Mouse (Mus musculus) right cerebral cortex, postnatal 25 days (tissue): ENCODE measurements at regions not wholly inside any gene's neighbourhood (a gene's known extent, or its start where the extent isn't known, plus 50 kb on each side); places are given as distances from the start of the nearest gene placed in this dataset.

ENCODE experiments used
- DNase-seq: peaks from one replicate; pipeline ENCODE4 v3.0.0; 2022

- peak; percentile 27 for DNase-seq
These were observed 59.9 kb upstream of the Prelid3b start for GRCm38 (mm10) chr2:174532671-174533363.

- no peak for DNase-seq
These were observed 67.8 kb upstream of the Prelid3b start for GRCm38 (mm10) chr2:174540717-174541116.

DNA sequence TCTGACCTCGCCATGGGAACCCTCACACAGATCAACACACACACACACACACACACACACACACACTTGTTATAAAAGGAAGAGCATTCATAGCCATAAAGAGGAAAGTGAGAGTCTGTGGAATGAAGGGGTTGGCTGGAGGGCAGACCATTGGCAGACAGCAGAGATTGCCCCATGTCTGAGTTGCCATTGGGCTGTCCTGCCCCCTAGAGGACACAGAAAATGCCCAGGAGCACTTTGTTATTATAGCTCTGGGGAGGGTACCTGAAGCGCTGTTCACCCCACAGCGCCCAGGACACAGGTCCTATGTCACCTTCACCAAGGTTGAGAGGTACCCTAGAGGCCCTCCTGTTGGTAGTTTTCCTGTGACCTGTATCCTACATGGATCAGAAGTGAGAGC lies 74.3 kb upstream of the Prelid3b start:
- no peak for DNase-seq

- no peak for DNase-seq
These were observed 74.8 kb upstream of the Prelid3b start for GRCm38 (mm10) chr2:174547701-174548100.

DNA sequence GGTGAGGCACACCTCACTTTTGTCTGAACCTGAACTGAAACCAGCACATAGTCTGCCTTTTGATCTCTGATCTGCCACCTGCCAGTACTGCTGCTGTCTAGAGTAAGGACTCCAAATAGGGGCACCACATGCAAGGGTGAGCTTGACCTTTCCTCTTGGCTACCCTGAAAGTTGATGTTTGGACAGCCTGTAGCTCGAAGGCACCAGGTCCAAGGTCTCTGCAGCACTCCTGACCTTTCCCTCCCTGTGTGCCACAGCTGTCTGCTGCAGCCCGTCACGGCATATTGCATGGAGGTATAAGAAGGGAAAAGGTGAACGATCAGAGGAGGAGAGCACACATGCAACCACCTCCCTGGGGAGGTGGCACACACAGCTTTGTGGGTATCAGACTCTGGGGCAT lies 75.9 kb upstream of the Prelid3b start:
- no peak for DNase-seq

DNA sequence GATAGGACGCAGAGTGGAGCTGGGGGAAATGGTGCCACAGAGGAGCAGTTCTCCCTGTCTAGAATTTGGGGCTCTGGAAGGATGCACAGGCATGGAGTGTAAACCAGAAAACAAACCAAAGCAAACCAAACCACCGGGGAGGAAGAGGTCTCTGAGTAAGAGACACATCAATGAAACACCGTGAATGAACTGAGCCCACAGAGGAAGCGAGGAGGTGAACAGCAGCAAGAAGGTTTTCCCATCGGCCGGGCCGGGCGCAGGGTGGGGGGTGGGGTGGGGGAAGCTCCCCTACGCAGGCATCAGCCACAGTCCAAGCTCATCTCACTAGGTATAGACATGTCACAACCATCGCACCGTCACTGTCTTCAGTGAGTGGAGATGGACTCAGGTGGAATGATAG lies 82.9 kb upstream of the Prelid3b start:
- no peak for DNase-seq

- DNase-seq, result no peak
These were observed 81.4 kb upstream of the Zfp831 start for GRCm38 (mm10) chr2:174561828-174562429.

DNA sequence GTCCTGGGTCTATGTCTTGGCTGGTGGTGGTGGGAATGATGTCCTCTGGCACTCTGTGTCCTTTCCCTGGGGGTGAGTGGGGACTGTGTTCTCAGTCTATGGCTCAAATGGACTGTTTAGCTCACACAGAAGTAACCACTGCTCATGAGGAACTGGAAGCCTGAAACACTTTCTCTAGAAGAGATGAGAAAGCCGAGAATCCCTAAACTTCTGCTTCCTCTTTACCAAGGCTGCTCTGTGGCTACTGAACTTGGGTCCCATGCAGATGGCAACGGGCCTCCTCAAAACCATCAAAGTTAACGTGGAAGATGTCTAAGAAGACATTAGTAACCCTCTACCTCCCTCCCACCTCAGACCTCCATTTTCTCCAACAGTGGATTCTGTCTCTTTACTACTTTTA lies 79.4 kb upstream of the Zfp831 start:
- no peak for DNase-seq

DNA sequence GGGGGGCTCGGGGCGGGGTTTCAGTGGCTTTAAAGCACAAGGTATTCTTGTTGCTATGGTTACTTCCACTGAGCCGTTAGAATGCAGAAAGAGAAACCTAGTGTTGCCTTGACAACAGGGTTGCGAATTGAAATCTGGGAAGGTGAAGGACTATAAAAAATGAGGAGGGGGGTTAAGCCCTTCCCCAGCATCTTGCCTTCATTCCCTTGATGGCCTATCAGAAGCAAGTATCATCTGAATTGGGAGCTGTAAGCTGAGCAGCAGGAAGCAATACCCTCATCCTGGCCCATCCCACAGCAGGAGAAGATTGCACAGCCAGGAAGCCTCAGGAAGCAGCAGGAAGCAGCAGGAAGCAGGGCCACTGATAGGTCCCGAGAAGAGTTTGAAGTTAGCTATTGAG lies 78.5 kb upstream of the Zfp831 start:
- no peak for DNase-seq

GRCm38 (mm10) chr2:174565891-174566290 lies 77.4 kb upstream of the Zfp831 start:
- no peak for DNase-seq

DNA sequence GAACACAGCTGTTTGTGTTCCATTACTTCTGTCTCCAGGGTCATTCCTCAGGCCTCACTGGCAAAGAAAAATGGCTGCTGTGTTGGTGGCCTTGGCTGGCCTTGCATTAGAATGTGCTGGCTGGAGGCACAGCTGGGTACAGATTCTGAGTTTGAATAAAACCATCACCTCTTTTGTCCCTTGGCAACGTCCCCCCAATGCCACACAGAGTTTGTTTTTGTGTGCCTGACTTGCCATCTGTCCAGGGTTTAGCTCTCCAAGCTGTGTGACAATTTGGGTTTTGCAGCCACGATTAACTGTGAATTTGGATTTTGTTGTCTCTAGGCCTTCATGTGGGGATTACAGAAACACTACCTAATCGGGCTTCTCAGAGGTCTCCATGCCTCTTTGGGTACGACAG lies 76.6 kb upstream of the Zfp831 start:
- no peak for DNase-seq

- no peak for DNase-seq
These were observed 68.4 kb upstream of the Zfp831 start for GRCm38 (mm10) chr2:174574804-174575507.

DNA sequence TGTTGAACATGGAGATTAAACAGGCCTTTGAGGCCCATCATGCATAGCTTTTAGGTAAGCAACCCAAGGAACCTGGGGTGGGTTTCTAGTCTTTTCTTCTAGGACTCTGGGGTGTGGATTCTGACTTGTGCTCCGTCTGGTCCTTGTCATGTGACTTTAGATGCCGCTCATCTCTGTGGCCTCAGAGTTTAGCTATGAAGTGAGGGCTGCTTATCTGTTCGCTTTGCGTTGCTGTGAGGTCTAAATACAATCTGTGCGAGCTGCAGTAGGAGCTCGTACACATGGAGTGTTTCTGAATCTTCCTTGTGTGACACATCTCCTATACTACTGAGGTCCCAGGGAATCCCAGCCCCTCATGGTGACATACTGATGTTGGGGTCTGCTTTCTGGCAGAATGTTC lies 67.8 kb upstream of the Zfp831 start:
- DNase-seq, result no peak

- DNase-seq, result no peak
These were observed 62.2 kb upstream of the Zfp831 start for GRCm38 (mm10) chr2:174580906-174581703.

DNA sequence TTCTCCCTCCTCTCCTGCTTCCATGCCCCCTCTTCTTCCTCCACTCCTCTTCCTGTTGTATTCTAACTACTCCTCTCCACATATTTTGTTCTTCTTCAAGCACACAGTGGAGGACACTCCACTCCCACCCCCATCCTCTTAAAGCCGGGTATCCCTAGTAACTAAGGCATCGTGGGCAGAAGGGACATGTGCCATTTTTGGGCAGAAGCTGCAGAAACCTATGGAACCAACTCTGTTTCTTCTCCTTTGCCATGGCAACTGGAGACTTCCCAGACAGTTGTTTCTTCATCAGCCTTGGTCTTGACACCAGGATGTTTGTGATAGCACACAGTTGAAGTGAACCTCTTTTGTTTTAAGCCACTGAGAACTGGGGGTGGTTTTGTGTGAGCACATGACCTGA lies 59.1 kb upstream of the Zfp831 start:
- DNase-seq, result peak; percentile 58
